Mouse (Mus musculus): Measurements from ENCODE around the gene Nkain4. TPM values are rescaled to one million over a fixed set of nuclear protein-coding genes. Genes with fewer than 3 reads are reported as not detected.
A peak's percentile ranks its signal among the peaks of the same experiment; 100 is the strongest.

Gene Nkain4
- polyA plus RNA-seq, 2 experiments = 11.2 to 12.9 TPM

- Histone ChIP-seq H3K27ac (replicated peaks; ENCODE audit: low read depth, low read length) (no peak overlapping the region), H3K9ac (ENCODE audit: low read depth, low read length, severe bottlenecking) (no peak overlapping the region), H3K9me3 (ENCODE audit: control insufficient read depth, low read length) (no peaks in the 10 kb centered on the region), H3K4me1 (ENCODE audit: control insufficient read depth, insufficient read depth, low read length) (peaks cover under 1% of the 10 kb centered on the region; the same call in 1 of the 2 replicates), H3K27me3 (ENCODE audit: control insufficient read depth, insufficient read depth, low read length) (no peaks in the 10 kb centered on the region), H3K4me3 (replicated peaks; ENCODE audit: low read length) (no peak overlapping the region), H3K36me3 (ENCODE audit: control insufficient read depth, insufficient read depth, low read length) (peaks cover 83% of the 10 kb centered on the region), H3K4me2 (replicated peaks; ENCODE audit: low read depth, low read length, severe bottlenecking) (no peak overlapping the region)
- no peak for TF ChIP-seq POLR2A (IDR thresholded peaks at IDR 0.05; ENCODE audit: borderline replicate concordance, extremely low read depth, insufficient read depth, insufficient read length)
- WGBS = 98% methylated on average over 12 of the region's 12 CpGs
- ATAC-seq (ENCODE audit: low FRiP score, low read depth) (no peak), DNase-seq (ENCODE audit: low spot score) (no peak)
Observed at GRCm38 (mm10) chr2:180910928-180911327, 43.6 kb downstream of the Nkain4 start.

GRCm38 (mm10) chr2:180905556-180906221 is 48.8 kb downstream of the Nkain4 start:
- Histone ChIP-seq H3K9ac (ENCODE audit: low read depth, low read length, severe bottlenecking) (no peak overlapping the region), H3K9me3 (ENCODE audit: control insufficient read depth, low read length) (no peaks in the 10 kb centered on the region), H3K4me3 (replicated peaks; ENCODE audit: low read length) (no peak overlapping the region), H3K4me2 (replicated peaks; ENCODE audit: low read depth, low read length, severe bottlenecking) (no peak overlapping the region), H3K4me1 (ENCODE audit: control insufficient read depth, insufficient read depth, low read length) (no peaks in the 10 kb centered on the region), H3K27me3 (ENCODE audit: control insufficient read depth, insufficient read depth, low read length) (no peaks in the 10 kb centered on the region), H3K36me3 (ENCODE audit: control insufficient read depth, insufficient read depth, low read length) (peaks cover 53% of the 10 kb centered on the region), H3K27ac (replicated peaks; ENCODE audit: low read depth, low read length) (no peak overlapping the region)
- TF ChIP-seq POLR2A (IDR thresholded peaks at IDR 0.05; ENCODE audit: borderline replicate concordance, extremely low read depth, insufficient read depth, insufficient read length) = no peak
- WGBS = 67% methylated on average over 5 of the region's 5 CpGs
- ATAC-seq (ENCODE audit: low FRiP score, low read depth) = no peak
- DNase-seq (ENCODE audit: low spot score) = no peak

- WGBS = 93% methylated on average over 18 of the region's 18 CpGs
- no peak overlapping the region for H3K4me2 ChIP-seq (replicated peaks; ENCODE audit: low read depth, low read length, severe bottlenecking)
- H3K27me3 ChIP-seq (ENCODE audit: control insufficient read depth, insufficient read depth, low read length) = no peaks in the 10 kb centered on the region
- no peaks in the 10 kb centered on the region for H3K9me3 ChIP-seq (ENCODE audit: control insufficient read depth, low read length)
- H3K9ac ChIP-seq (ENCODE audit: low read depth, low read length, severe bottlenecking) = no peak overlapping the region
- peaks cover 42% of the 10 kb centered on the region for H3K36me3 ChIP-seq (ENCODE audit: control insufficient read depth, insufficient read depth, low read length)
- no peak overlapping the region for H3K4me3 ChIP-seq (replicated peaks; ENCODE audit: low read length)
- H3K27ac ChIP-seq (replicated peaks; ENCODE audit: low read depth, low read length) = no peak overlapping the region
- no peaks in the 10 kb centered on the region for H3K4me1 ChIP-seq (ENCODE audit: control insufficient read depth, insufficient read depth, low read length)
- DNase-seq (ENCODE audit: low spot score) (no peak), ATAC-seq (ENCODE audit: low FRiP score, low read depth) (no peak)
- TF ChIP-seq POLR2A (IDR thresholded peaks at IDR 0.05; ENCODE audit: borderline replicate concordance, extremely low read depth, insufficient read depth, insufficient read length) = no peak
Observed at GRCm38 (mm10) chr2:180904435-180905208, 49.9 kb downstream of the Nkain4 start.

GRCm38 (mm10) chr2:180902086-180902485 is 52.4 kb downstream of the Nkain4 start:
- ATAC-seq (ENCODE audit: low FRiP score, low read depth) (no peak), DNase-seq (ENCODE audit: low spot score) (peak; percentile 20)
- Histone ChIP-seq H3K4me2 (replicated peaks; ENCODE audit: low read depth, low read length, severe bottlenecking) (no peak overlapping the region), H3K4me3 (replicated peaks; ENCODE audit: low read length) (no peak overlapping the region), H3K27me3 (ENCODE audit: control insufficient read depth, insufficient read depth, low read length) (no peaks in the 10 kb centered on the region), H3K27ac (replicated peaks; ENCODE audit: low read depth, low read length) (no peak overlapping the region), H3K9me3 (ENCODE audit: control insufficient read depth, low read length) (no peaks in the 10 kb centered on the region), H3K36me3 (ENCODE audit: control insufficient read depth, insufficient read depth, low read length) (peaks cover 29% of the 10 kb centered on the region), H3K9ac (ENCODE audit: low read depth, low read length, severe bottlenecking) (no peak overlapping the region), H3K4me1 (ENCODE audit: control insufficient read depth, insufficient read depth, low read length) (no peaks in the 10 kb centered on the region)
- 46% methylated on average over 2 of the region's 2 CpGs for whole genome bisulfite sequencing
- no peak for TF ChIP-seq POLR2A (IDR thresholded peaks at IDR 0.05; ENCODE audit: borderline replicate concordance, extremely low read depth, insufficient read depth, insufficient read length)

GRCm38 (mm10) chr2:180897857-180898256 is 56.6 kb downstream of the Nkain4 start:
- peaks cover 7% of the 10 kb centered on the region for H3K4me1 ChIP-seq (ENCODE audit: control insufficient read depth, insufficient read depth, low read length)
- no peak overlapping the region for H3K4me3 ChIP-seq (replicated peaks; ENCODE audit: low read length)
- DNase-seq (ENCODE audit: low spot score) (no peak), ATAC-seq (ENCODE audit: low FRiP score, low read depth) (no peak)
- 86% methylated on average over 6 of the region's 6 CpGs for WGBS
- no peak overlapping the region for H3K9ac ChIP-seq (ENCODE audit: low read depth, low read length, severe bottlenecking)
- no peak for TF ChIP-seq POLR2A (IDR thresholded peaks at IDR 0.05; ENCODE audit: borderline replicate concordance, extremely low read depth, insufficient read depth, insufficient read length)
- H3K27ac ChIP-seq (replicated peaks; ENCODE audit: low read depth, low read length) = no peak overlapping the region
- no peaks in the 10 kb centered on the region for H3K36me3 ChIP-seq (ENCODE audit: control insufficient read depth, insufficient read depth, low read length)
- H3K9me3 ChIP-seq (ENCODE audit: control insufficient read depth, low read length) = no peaks in the 10 kb centered on the region
- H3K4me2 ChIP-seq (replicated peaks; ENCODE audit: low read depth, low read length, severe bottlenecking) = no peak overlapping the region
- peaks cover 36% of the 10 kb centered on the region for H3K27me3 ChIP-seq (ENCODE audit: control insufficient read depth, insufficient read depth, low read length)
